Mouse (Mus musculus) c-Kit-negative CD71-positive TER-119-positive erythroid progenitor cells, embryonic 14.5 days (primary cell): ENCODE results near the gene Picalm.
A peak's percentile ranks its signal among the peaks of the same experiment; 100 is the strongest.
"Not testable (repeated sequence)": the region's sequence is repeated elsewhere in the genome, so short reads cannot be mapped to it uniquely, and the experiment has no call there.

Source experiments
- DNase-seq: peaks from one replicate; pipeline ENCODE4 v3.0.0-alpha.2; 2013; ENCODE audit warnings: low read depth, low spot score

The Picalm gene

GRCm38 (mm10) chr7:90131831-90132241, 1.8 kb downstream of the Picalm start:
- DNase-seq, result no peak

- DNase-seq, result no peak
Measured at GRCm38 (mm10) chr7:90132322-90132721, 2.3 kb downstream of the Picalm start.

GRCm38 (mm10) chr7:90136736-90137135, 6.7 kb downstream of the Picalm start:
- no peak for DNase-seq

- DNase-seq, result no peak
Measured at GRCm38 (mm10) chr7:90138359-90138758, 8.3 kb downstream of the Picalm start.

- DNase-seq, result no peak
Measured at GRCm38 (mm10) chr7:90140290-90140689, 10.3 kb downstream of the Picalm start.

- DNase-seq, result no peak
Measured at GRCm38 (mm10) chr7:90144275-90144674, 14.3 kb downstream of the Picalm start.

- no peak for DNase-seq
Measured at GRCm38 (mm10) chr7:90144971-90145370, 15.0 kb downstream of the Picalm start.

- no peak for DNase-seq
Measured at GRCm38 (mm10) chr7:90145376-90145775, 15.4 kb downstream of the Picalm start.

GRCm38 (mm10) chr7:90145897-90146296, 15.9 kb downstream of the Picalm start:
- no peak for DNase-seq

GRCm38 (mm10) chr7:90146321-90146720, 16.3 kb downstream of the Picalm start:
- DNase-seq, result peak; percentile 74

GRCm38 (mm10) chr7:90148023-90148422, 18.0 kb downstream of the Picalm start:
- no peak for DNase-seq

- no peak for DNase-seq
Measured at GRCm38 (mm10) chr7:90148516-90148915, 18.5 kb downstream of the Picalm start.

GRCm38 (mm10) chr7:90150311-90150710, 20.3 kb downstream of the Picalm start:
- DNase-seq, result no peak

GRCm38 (mm10) chr7:90158034-90158433, 28.0 kb downstream of the Picalm start:
- no peak for DNase-seq

GRCm38 (mm10) chr7:90160598-90160997, 30.6 kb downstream of the Picalm start:
- no peak for DNase-seq

- no peak for DNase-seq
Measured at GRCm38 (mm10) chr7:90164276-90164675, 34.3 kb downstream of the Picalm start.

GRCm38 (mm10) chr7:90165970-90166369, 36.0 kb downstream of the Picalm start:
- no peak for DNase-seq

GRCm38 (mm10) chr7:90167777-90168176, 37.8 kb downstream of the Picalm start:
- DNase-seq, result not testable (repeated sequence)

- no peak for DNase-seq
Measured at GRCm38 (mm10) chr7:90173778-90174177, 43.8 kb downstream of the Picalm start.

- DNase-seq, result no peak
Measured at GRCm38 (mm10) chr7:90175576-90175975, 45.6 kb downstream of the Picalm start.

GRCm38 (mm10) chr7:90180635-90181034, 50.6 kb downstream of the Picalm start:
- no peak for DNase-seq

GRCm38 (mm10) chr7:90200251-90200650, 70.2 kb downstream of the Picalm start:
- DNase-seq, result no peak

- DNase-seq, result no peak
Measured at GRCm38 (mm10) chr7:90201877-90202465, 72.0 kb downstream of the Picalm start.

GRCm38 (mm10) chr7:90203914-90204313, 73.9 kb downstream of the Picalm start:
- no peak for DNase-seq
